Mouse (Mus musculus) layer of hippocampus, adult 2 months (tissue): ENCODE data around the gene Commd1. TPM values are rescaled to one million over a fixed set of nuclear protein-coding genes. Genes with fewer than 3 reads are reported as not detected.

Experiments
- DNase-seq, 2 experiments: peaks; one replicate each; pipeline ENCODE4 v3.0.0; 2022; ENCODE audit warnings: low spot score in 2 of 2
- H3K27ac ChIP-seq: fragments of 200-600 bp; 2 replicates; pipeline ENCODE4 v1.8.1; 2022
- H3K4me3 ChIP-seq: fragments of 200-600 bp; 2 replicates; pipeline ENCODE4 v1.8.1; 2022; ENCODE audit warnings: mild to moderate bottlenecking
- CTCF ChIP-seq: fragments of 200-600 bp; conservative IDR thresholded peaks from 2 replicates; pipeline ENCODE4 v1.8.1; 2022; ENCODE audit warnings: antibody characterized with exemption, mild to moderate bottlenecking, moderate library complexity
- total RNA-seq, 2 experiments: library from RNA; stranded (reverse); gene quantifications; 2 replicates each; pipeline ENCODE4 v1.2.3; 2021

The Commd1 gene
- total RNA-seq, 2 experiments from 2014 or later, result 51.2 to 60.4 TPM

- Histone ChIP-seq H3K4me3 (peak within 1 kb of the TSS; percentile 74), H3K27ac (peak within 1 kb of the TSS; percentile 91)
- TF ChIP-seq CTCF, result no peak
- DNase-seq, result peak; percentile 78 to 94
Observed at GRCm38 (mm10) chr11:23007481-23008180, 25.4 kb upstream of the Commd1 start, which contains the start of gene Fam161a. Fam161a (plus strand) TSS chr11:23007531.

DNA sequence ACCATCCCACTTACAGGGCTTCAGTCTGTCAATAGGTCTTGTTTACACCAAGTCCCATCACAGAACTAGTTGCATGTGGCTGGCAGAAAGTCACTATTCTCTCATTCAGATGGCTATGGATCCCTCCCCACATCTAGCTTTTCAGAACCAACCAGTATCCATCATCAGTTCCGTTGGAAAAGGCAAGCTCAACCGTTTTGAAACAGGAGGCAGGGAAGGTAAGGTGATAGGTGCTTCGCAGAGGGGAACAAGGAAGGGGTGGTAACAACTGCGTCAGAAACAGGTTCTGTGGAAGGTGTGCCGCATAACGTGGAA is 24.9 kb upstream of the Commd1 start:
- no peak for TF ChIP-seq CTCF
- DNase-seq, result no peak
- peak overlapping the region; percentile 91 for H3K27ac ChIP-seq
- peak overlapping the region; percentile 74 for H3K4me3 ChIP-seq

- TF ChIP-seq CTCF, result no peak
- DNase-seq, result no peak
- no peak overlapping the region for H3K4me3 ChIP-seq
- no peak overlapping the region for H3K27ac ChIP-seq
Observed at GRCm38 (mm10) chr11:23005276-23005675, 23.1 kb upstream of the Commd1 start.

GRCm38 (mm10) chr11:22998308-22998707 is 16.1 kb upstream of the Commd1 start:
- Histone ChIP-seq H3K27ac (no peak overlapping the region), H3K4me3 (no peak overlapping the region)
- no peak for TF ChIP-seq CTCF
- no peak for DNase-seq

- no peak for TF ChIP-seq CTCF
- Histone ChIP-seq H3K27ac (no peak overlapping the region), H3K4me3 (no peak overlapping the region)
- no peak for DNase-seq
Observed at GRCm38 (mm10) chr11:22995461-22995860, 13.3 kb upstream of the Commd1 start.

- Histone ChIP-seq H3K4me3 (no peak overlapping the region), H3K27ac (no peak overlapping the region)
- no peak for DNase-seq
- TF ChIP-seq CTCF, result no peak
Observed at GRCm38 (mm10) chr11:22994271-22994670, 12.1 kb upstream of the Commd1 start.

DNA sequence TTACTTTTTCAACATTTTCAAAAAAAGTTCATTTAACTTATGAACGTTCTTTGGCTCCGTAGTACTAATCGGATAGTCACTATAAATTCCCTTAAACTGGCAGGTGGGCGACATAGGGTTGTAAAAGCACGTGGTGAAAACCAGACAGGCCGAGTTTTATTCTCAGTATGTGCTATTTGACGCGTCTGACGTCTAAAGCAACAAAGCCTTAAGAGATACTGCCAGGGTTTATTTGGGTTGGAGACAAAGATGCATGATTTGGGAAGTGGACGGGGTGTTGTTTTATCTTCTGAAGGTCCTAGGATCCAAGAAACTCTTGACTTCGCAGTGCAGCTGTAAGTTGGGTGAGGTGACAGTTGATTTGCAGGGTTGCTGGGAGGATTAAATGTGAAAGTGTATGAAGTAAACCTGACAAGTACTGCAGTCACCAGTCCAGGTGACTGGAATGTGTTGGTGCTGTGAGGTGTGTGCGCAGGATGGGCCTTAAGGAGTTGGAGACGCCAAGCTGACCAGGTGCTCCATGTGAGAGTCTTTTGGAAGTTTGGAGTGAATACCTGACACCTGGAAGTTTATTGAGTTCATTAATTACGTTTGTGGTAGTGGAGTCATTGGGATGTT is 9.1 kb upstream of the Commd1 start:
- peak overlapping the region; percentile 92 for H3K27ac ChIP-seq
- H3K4me3 ChIP-seq, result peak overlapping the region; percentile 69
- no peak for DNase-seq
- no peak; the same call in 1 of the 2 replicates for TF ChIP-seq CTCF

DNA sequence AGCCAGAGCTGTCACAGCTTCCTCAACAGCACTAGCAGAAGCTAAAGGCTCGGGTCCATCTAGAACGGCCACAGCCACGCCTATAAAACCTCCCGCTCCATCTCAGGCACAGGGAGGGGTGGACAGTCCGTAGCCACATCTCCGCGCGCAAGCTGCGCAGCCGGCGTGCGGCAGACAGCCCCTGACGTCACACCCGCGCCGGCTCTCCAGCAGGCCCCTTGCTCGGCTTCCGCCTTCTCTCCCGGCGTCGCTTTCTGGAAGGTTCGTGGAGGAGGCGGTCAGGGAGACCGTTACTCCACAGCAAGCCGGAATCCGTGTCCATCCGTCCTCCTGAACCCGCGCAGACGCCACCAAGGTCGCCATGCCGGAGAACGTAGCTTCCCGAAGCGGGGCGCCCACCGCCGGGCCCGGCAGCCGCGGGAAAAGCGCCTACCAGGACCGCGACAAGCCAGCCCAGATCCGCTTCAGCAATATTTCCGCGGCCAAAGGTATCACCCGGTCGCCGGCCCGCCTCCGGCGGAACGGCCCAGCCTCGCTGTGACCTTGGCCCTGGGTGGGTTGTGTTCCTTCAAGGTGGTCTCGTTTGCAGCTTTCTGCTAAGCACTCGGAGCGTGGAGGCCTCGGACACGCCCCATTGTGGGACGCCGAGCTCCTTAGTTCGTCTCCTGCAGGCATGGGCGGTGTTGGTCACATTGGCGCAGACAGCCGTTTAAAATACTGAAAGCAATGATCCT is 8.4 kb upstream of the Commd1 start, which contains the start of gene Cct4:
Cct4 (plus strand) TSS at position 127 of the 734 bp plus-strand sequence.
- H3K27ac ChIP-seq, result peak within 1 kb of the TSS; percentile 92
- H3K4me3 ChIP-seq, result peak within 1 kb of the TSS; percentile 69
- DNase-seq, result peak; percentile 92 to 94
- TF ChIP-seq CTCF, result no peak

DNA sequence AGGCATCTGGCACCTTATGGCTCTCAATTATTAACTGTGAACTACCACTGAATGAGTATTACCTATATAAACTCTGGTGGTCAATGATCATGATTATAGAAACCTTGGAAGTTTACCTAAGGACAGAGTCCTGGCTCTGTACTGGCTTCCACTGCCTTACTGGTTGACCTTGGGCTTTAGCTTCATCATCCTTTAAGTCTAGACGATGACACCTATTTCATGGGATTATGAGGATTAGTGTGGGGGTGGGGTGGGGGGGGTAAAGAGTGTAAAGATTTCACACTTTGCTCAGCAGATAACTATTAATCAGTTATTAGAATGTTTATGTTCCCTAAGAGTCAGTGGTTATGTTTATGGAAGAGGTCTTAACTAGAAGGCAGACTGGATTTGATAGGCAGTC is 7.6 kb upstream of the Commd1 start:
- DNase-seq, result no peak
- Histone ChIP-seq H3K4me3 (peak overlapping the region; percentile 69), H3K27ac (peak overlapping the region; percentile 92)
- no peak for TF ChIP-seq CTCF

DNA sequence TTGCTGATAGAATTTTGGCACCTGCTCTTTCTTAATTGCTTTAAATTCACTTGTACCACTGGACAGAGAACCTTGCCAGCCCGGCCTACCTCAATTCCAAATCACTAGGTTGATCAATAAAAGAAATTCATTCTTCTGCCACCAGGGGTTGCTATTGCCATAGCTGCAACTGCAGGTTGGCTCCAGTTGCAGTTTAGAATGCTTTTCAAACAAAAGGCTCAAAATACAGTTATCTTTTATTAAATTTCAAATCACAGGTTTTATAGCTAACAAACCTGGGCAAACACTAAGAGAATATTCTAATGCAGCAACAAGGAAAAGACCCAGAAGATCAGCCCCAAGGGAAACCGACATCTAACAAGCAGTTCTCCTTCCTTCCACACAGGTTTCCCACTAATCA is 5.2 kb upstream of the Commd1 start:
- DNase-seq, result peak in 1 of 2 experiments; percentile 62
- Histone ChIP-seq H3K27ac (no peak overlapping the region), H3K4me3 (no peak overlapping the region)
- peak; percentile 92 for TF ChIP-seq CTCF

DNA sequence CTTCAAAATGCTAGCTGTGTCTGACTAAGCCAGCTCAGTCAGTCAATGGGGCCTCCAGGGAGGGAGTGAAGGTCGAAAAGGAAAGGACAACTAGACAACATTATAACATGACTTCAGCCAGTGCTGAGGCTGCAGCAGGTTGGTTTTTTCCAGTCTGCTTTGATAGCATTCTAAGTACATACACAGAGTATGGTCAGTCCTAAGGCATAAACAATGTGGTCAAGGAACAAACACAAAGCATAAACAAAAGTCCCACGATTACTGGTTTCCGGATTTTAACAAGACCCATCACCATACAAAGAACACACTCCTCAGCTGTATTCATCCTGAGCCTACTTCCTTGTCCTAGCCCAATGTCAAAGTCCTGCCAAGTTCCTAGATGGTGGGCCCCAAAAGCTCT is 3.3 kb upstream of the Commd1 start:
- no peak for TF ChIP-seq CTCF

GRCm38 (mm10) chr11:22982846-22983245 is 664 bp upstream of the Commd1 start:
- H3K4me3 ChIP-seq, result peak overlapping the region; percentile 85
- DNase-seq, result no peak
- TF ChIP-seq CTCF, result no peak
- H3K27ac ChIP-seq, result peak overlapping the region; percentile 92; the same call in 1 of the 2 replicates

More for the DNA sequence above, 3.3 kb upstream of the Commd1 start:
- Histone ChIP-seq H3K27ac (no peak overlapping the region), H3K4me3 (no peak overlapping the region)
- no peak for DNase-seq

- no peak for TF ChIP-seq CTCF
- DNase-seq, result no peak
- H3K4me3 ChIP-seq, result peak overlapping the region; percentile 85
- H3K27ac ChIP-seq, result peak overlapping the region; percentile 92
Observed at GRCm38 (mm10) chr11:22981543-22981950, 635 bp downstream of the Commd1 start.
